Mouse (Mus musculus): Measurements from ENCODE around the gene Unc80.

- TF ChIP-seq POLR2A (IDR thresholded peaks at IDR 0.05; ENCODE audit: borderline replicate concordance, extremely low read depth, insufficient read depth, insufficient read length, poor library complexity, severe bottlenecking): no peak
- no peak for TF ChIP-seq CTCF (IDR thresholded peaks at IDR 0.05; ENCODE audit: borderline replicate concordance, extremely low read depth, insufficient read depth, insufficient read length)
These were observed 495 bp downstream of the Unc80 start for GRCm38 (mm10) chr1:66468704-66469020.

All from brain, embryonic 14.5 days (tissue).